Mouse (Mus musculus) lung, adult 2 months (tissue): Measurements from ENCODE around the gene Wars2.

ENCODE experiments used
- CTCF ChIP-seq: fragments of 200-500 bp; IDR thresholded peaks from 2 replicates; pipeline ENCODE4 v1.5.1; 2011; ENCODE audit warnings: mild to moderate bottlenecking, low read length, control low read depth; ENCODE audit not compliant: insufficient read depth
- POLR2A ChIP-seq: fragments of 200-500 bp; IDR thresholded peaks from 2 replicates; pipeline ENCODE4 v1.6.1; 2011; ENCODE audit warnings: low read depth, mild to moderate bottlenecking, control low read depth, low read length, borderline replicate concordance; ENCODE audit errors: extremely low read depth

DNA sequence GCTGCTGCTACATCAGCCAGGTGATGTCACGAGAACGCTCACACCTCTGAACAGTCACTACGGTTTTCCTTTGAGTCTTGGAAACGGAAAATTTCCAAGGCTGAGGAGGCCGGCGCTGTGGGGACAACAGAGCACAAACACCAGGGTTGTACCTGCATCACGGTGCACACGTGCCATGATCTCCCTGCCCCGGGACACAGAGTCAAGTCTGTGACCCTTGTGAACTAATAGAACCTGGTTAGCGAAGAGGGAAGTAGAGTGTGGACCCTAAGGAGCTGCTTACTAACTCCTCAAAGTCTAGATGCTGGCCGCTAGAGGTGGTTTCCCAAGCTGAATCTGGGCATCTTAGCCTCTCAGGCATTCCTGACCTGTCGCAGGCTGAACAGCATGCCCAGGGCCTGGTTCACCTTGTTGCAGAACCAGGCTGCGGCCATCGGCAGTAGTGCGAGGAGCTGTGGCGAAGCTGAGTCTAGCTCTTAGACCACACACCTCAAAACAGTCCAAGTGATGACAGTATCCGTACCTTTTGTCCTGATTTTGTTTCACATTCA, 93.5 kb downstream of the Wars2 start:
- TF ChIP-seq CTCF (no peak), POLR2A (no peak)
